Mouse (Mus musculus) intestine, embryonic 15.5 days (tissue): ENCODE results near the gene 1600012H06Rik. TPM values are rescaled to one million over a fixed set of nuclear protein-coding genes. Genes with fewer than 3 reads are reported as not detected.
"Not testable (repeated sequence)": the region's sequence is repeated elsewhere in the genome, so short reads cannot be mapped to it uniquely, and the experiment has no call there.

Experiments
- ATAC-seq: fragments of 200-750 bp; cut with Nextera tagmentation; 2 replicates; pipeline ENCODE4 v1.8.0; 2017; ENCODE audit warnings: moderate TSS enrichment, moderate library complexity
- H3K27ac ChIP-seq: fragments of 300-500 bp; sonication (generic); 2 replicates; pipeline ENCODE4 v1.5.1; 2015; ENCODE audit warnings: mild to moderate bottlenecking, inconsistent platforms
- H3K27me3 ChIP-seq: fragments of 300-500 bp; sonication (generic); replicated peaks from 2 replicates; pipeline ENCODE4 v1.6.1; 2015; ENCODE audit warnings: inconsistent platforms
- H3K36me3 ChIP-seq: fragments of 300-500 bp; sonication (generic); 2 replicates; pipeline ENCODE4 v1.6.1; 2015; ENCODE audit warnings: inconsistent platforms
- H3K4me1 ChIP-seq: fragments of 300-500 bp; sonication (generic); replicated peaks from 2 replicates; pipeline ENCODE4 v1.6.1; 2015; ENCODE audit warnings: inconsistent platforms
- H3K4me2 ChIP-seq: fragments of 300-500 bp; sonication (generic); replicated peaks from 2 replicates; pipeline ENCODE4 v1.6.1; 2015; ENCODE audit warnings: mild to moderate bottlenecking, inconsistent platforms
- H3K4me3 ChIP-seq: fragments of 300-500 bp; sonication (generic); replicated peaks from 2 replicates; pipeline ENCODE4 v1.5.1; 2015; ENCODE audit warnings: inconsistent platforms
- H3K9ac ChIP-seq: fragments of 300-500 bp; sonication (generic); 2 replicates; pipeline ENCODE4 v1.6.1; 2015; ENCODE audit warnings: inconsistent platforms
- H3K9me3 ChIP-seq: fragments of 300-500 bp; sonication (generic); 2 replicates; pipeline ENCODE4 v1.6.1; 2016; ENCODE audit warnings: inconsistent platforms
- WGBS: fragments of 180-500 bp; shearing (Covaris S2); methylation state at CpG from one replicate; pipeline ENCODE4 v1.1.7; 2015; 5-methylcytosine and 5-hydroxymethylcytosine counted together
- polyA plus RNA-seq: library from polyadenylated mRNA; unstranded; fragments of >200 nt; fragmentation: Nextera tagmentation; extraction: Ambion mirVana; gene quantifications from 2 replicates; pipeline ENCODE4 v1.2.1, GENCODE M21; 2015

1600012H06Rik gene
- polyA plus RNA-seq, result 35.3 and 40.0 TPM in 2 replicates

GRCm38 (mm10) chr17:14943009-14943728 is at the start of gene 1600012H06Rik, which contains the start of gene Wdr27:
Gene 1600012H06Rik, plus strand, starts transcription at chr17:14943184.
Gene Wdr27, minus strand, starts transcription at chr17:14943158.
- Histone ChIP-seq H3K27me3 (no peaks in the 10 kb centered on the region), H3K4me3 (peak within 1 kb of the TSS; percentile 81), H3K9me3 (no peaks in the 10 kb centered on the region), H3K27ac (peak within 1 kb of the TSS; percentile 73), H3K9ac (peak within 1 kb of the TSS; percentile 70), H3K4me1 (peaks cover 12% of the 10 kb centered on the region), H3K4me2 (peak within 1 kb of the TSS; percentile 89), H3K36me3 (peaks cover 4% of the 10 kb centered on the region; the same call in 1 of the 2 replicates)
- ATAC-seq, result peak; percentile 99
- WGBS, result under 1% methylated on average over 54 of the region's 54 CpGs

GRCm38 (mm10) chr17:14895058-14895457 is 47.9 kb upstream of the 1600012H06Rik start:
- H3K4me2 ChIP-seq, H3K4me3 ChIP-seq, H3K9ac ChIP-seq, H3K9me3 ChIP-seq, H3K27ac ChIP-seq, H3K4me1 ChIP-seq, ATAC-seq, H3K27me3 ChIP-seq, H3K36me3 ChIP-seq: not testable (repeated sequence)

- H3K36me3 ChIP-seq, result no peaks in the 10 kb centered on the region
- no peak overlapping the region for H3K4me2 ChIP-seq
- no peaks in the 10 kb centered on the region for H3K27me3 ChIP-seq
- H3K27ac ChIP-seq, result no peak overlapping the region
- no peak for ATAC-seq
- no peaks in the 10 kb centered on the region for H3K4me1 ChIP-seq
- no peak overlapping the region for H3K9ac ChIP-seq
- no peak overlapping the region for H3K4me3 ChIP-seq
- WGBS, result 74% methylated on average over 1 of the region's 1 CpGs
- H3K9me3 ChIP-seq, result no peaks in the 10 kb centered on the region
These were observed 44.0 kb upstream of the 1600012H06Rik start for GRCm38 (mm10) chr17:14898972-14899371.

GRCm38 (mm10) chr17:14903212-14903611 is 39.8 kb upstream of the 1600012H06Rik start:
- ATAC-seq, result no peak
- H3K4me2 ChIP-seq, result no peak overlapping the region
- H3K4me3 ChIP-seq, result no peak overlapping the region
- H3K36me3 ChIP-seq, result no peaks in the 10 kb centered on the region
- no peak overlapping the region for H3K9ac ChIP-seq
- 0 out of 2 replicates have a peak, but pooled peaks cover 3% of the 10 kb centered on the region for H3K4me1 ChIP-seq
- no peak overlapping the region for H3K27ac ChIP-seq
- no peaks in the 10 kb centered on the region for H3K9me3 ChIP-seq
- H3K27me3 ChIP-seq, result no peaks in the 10 kb centered on the region
- WGBS, result 88% methylated on average over 3 of the region's 3 CpGs

- no peaks in the 10 kb centered on the region for H3K36me3 ChIP-seq
- 0 out of 2 replicates have a peak, but pooled peaks cover 3% of the 10 kb centered on the region for H3K4me1 ChIP-seq
- H3K27ac ChIP-seq, result no peak overlapping the region
- no peak for ATAC-seq
- no peak overlapping the region for H3K9ac ChIP-seq
- WGBS, result 86% methylated on average over 6 of the region's 6 CpGs
- H3K27me3 ChIP-seq, result no peaks in the 10 kb centered on the region
- H3K9me3 ChIP-seq, result no peaks in the 10 kb centered on the region
- H3K4me2 ChIP-seq, result no peak overlapping the region
- no peak overlapping the region for H3K4me3 ChIP-seq
These were observed 38.8 kb upstream of the 1600012H06Rik start for GRCm38 (mm10) chr17:14904206-14904605.

GRCm38 (mm10) chr17:14904637-14905265 is 38.2 kb upstream of the 1600012H06Rik start:
- Histone ChIP-seq H3K9ac (no peak overlapping the region), H3K9me3 (no peaks in the 10 kb centered on the region), H3K4me3 (no peak overlapping the region), H3K4me2 (no peak overlapping the region), H3K4me1 (0 out of 2 replicates have a peak, but pooled peaks cover 3% of the 10 kb centered on the region), H3K27ac (no peak overlapping the region), H3K36me3 (no peaks in the 10 kb centered on the region), H3K27me3 (no peaks in the 10 kb centered on the region)
- ATAC-seq, result 0 out of 2 replicates have a peak, but pooled peaks have one; percentile 23
- WGBS, result 53% methylated on average over 7 of the region's 7 CpGs

GRCm38 (mm10) chr17:14906611-14907010 is 36.4 kb upstream of the 1600012H06Rik start:
- H3K4me3 ChIP-seq, result no peak overlapping the region
- 29% methylated on average over 1 of the region's 1 CpGs for WGBS
- 0 out of 2 replicates have a peak, but pooled peaks cover 3% of the 10 kb centered on the region for H3K4me1 ChIP-seq
- no peaks in the 10 kb centered on the region for H3K27me3 ChIP-seq
- H3K9me3 ChIP-seq, result no peaks in the 10 kb centered on the region
- no peak overlapping the region for H3K4me2 ChIP-seq
- H3K36me3 ChIP-seq, result no peaks in the 10 kb centered on the region
- no peak overlapping the region for H3K27ac ChIP-seq
- no peak overlapping the region for H3K9ac ChIP-seq
- no peak for ATAC-seq

- no peak for ATAC-seq
- 65% methylated on average over 12 of the region's 12 CpGs for WGBS
- Histone ChIP-seq H3K9ac (no peak overlapping the region), H3K4me1 (0 out of 2 replicates have a peak, but pooled peaks cover 3% of the 10 kb centered on the region), H3K27ac (no peak overlapping the region), H3K27me3 (no peaks in the 10 kb centered on the region), H3K9me3 (no peaks in the 10 kb centered on the region), H3K36me3 (no peaks in the 10 kb centered on the region), H3K4me2 (no peak overlapping the region), H3K4me3 (no peak overlapping the region)
These were observed 35.8 kb upstream of the 1600012H06Rik start for GRCm38 (mm10) chr17:14907136-14907535.

- no peak for ATAC-seq
These were observed 33.7 kb upstream of the 1600012H06Rik start for GRCm38 (mm10) chr17:14909331-14909730.

GRCm38 (mm10) chr17:14910771-14911170 is 32.2 kb upstream of the 1600012H06Rik start:
- H3K27me3 ChIP-seq, result no peaks in the 10 kb centered on the region
- H3K4me1 ChIP-seq, result 0 out of 2 replicates have a peak, but pooled peaks cover 3% of the 10 kb centered on the region
- H3K9me3 ChIP-seq, result no peaks in the 10 kb centered on the region
- WGBS, result 90% methylated on average over 5 of the region's 5 CpGs
- H3K36me3 ChIP-seq, result no peaks in the 10 kb centered on the region
- no peak overlapping the region for H3K9ac ChIP-seq
- H3K4me3 ChIP-seq, result no peak overlapping the region
- H3K4me2 ChIP-seq, result no peak overlapping the region
- ATAC-seq, result no peak
- no peak overlapping the region for H3K27ac ChIP-seq

More at GRCm38 (mm10) chr17:14909331-14909730, 33.7 kb upstream of the 1600012H06Rik start:
- Histone ChIP-seq H3K4me3 (no peak overlapping the region), H3K9me3 (no peaks in the 10 kb centered on the region), H3K9ac (no peak overlapping the region), H3K4me2 (no peak overlapping the region), H3K36me3 (no peaks in the 10 kb centered on the region), H3K4me1 (0 out of 2 replicates have a peak, but pooled peaks cover 3% of the 10 kb centered on the region), H3K27ac (no peak overlapping the region), H3K27me3 (no peaks in the 10 kb centered on the region)
- 85% methylated on average over 5 of the region's 5 CpGs for WGBS

GRCm38 (mm10) chr17:14912420-14912819 is 30.6 kb upstream of the 1600012H06Rik start:
- H3K4me1 ChIP-seq, result 0 out of 2 replicates have a peak, but pooled peaks cover under 1% of the 10 kb centered on the region
- no peak overlapping the region for H3K4me3 ChIP-seq
- H3K27ac ChIP-seq, result no peak overlapping the region
- no peaks in the 10 kb centered on the region for H3K9me3 ChIP-seq
- no peak overlapping the region for H3K4me2 ChIP-seq
- ATAC-seq, result no peak
- 46% methylated on average over 6 of the region's 6 CpGs for WGBS
- no peaks in the 10 kb centered on the region for H3K36me3 ChIP-seq
- H3K27me3 ChIP-seq, result no peaks in the 10 kb centered on the region
- H3K9ac ChIP-seq, result no peak overlapping the region

GRCm38 (mm10) chr17:14912981-14913380 is 30.0 kb upstream of the 1600012H06Rik start:
- H3K4me1 ChIP-seq, result no peaks in the 10 kb centered on the region
- WGBS, result 90% methylated on average over 8 of the region's 8 CpGs
- H3K4me3 ChIP-seq, result no peak overlapping the region

More at GRCm38 (mm10) chr17:14912981-14913380, 30.0 kb upstream of the 1600012H06Rik start:
- no peaks in the 10 kb centered on the region for H3K36me3 ChIP-seq
- no peaks in the 10 kb centered on the region for H3K27me3 ChIP-seq
- H3K4me2 ChIP-seq, result no peak overlapping the region
- no peak overlapping the region for H3K9ac ChIP-seq
- no peak overlapping the region for H3K27ac ChIP-seq
- no peak for ATAC-seq
- H3K9me3 ChIP-seq, result no peaks in the 10 kb centered on the region
